31 mouse cellular contexts compared by ENCODE assay signal in genomic region chr12:105580490-105580889, GRCm38 (mm10). TPM values are rescaled to one million over a fixed set of nuclear protein-coding genes. Genes with fewer than 3 reads are reported as not detected.
DNase-seq lines count a peak whose midpoint lies in the region; ATAC-seq and TF ChIP-seq lines count a peak whose summit lies in the region.
"Had no signal": no experiment of that assay in that cellular context is flagged by ENCODE, and none has a peak within 500 bp of the region (broad histone marks: within the 10 kb centered on the region; RNA-seq: fewer than 3 reads in every experiment).

No protein-coding gene starts in this region.

- H3K4me3 ChIP-seq in gastrocnemius, adult 2 months = no peak overlapping the region
- H3K4me3 ChIP-seq in kidney, adult 2 months (ENCODE audit: insufficient read depth, low read depth, low read length) = no peak overlapping the region
- H3K4me3 ChIP-seq in kidney, embryonic 16.5 days (ENCODE audit: low read length) = no peak overlapping the region
- H3K4me3 ChIP-seq in E14TG2a.4 (replicated peaks; ENCODE audit: low read length) = peak overlapping the region; percentile 49
- no peak overlapping the region for H3K4me3 ChIP-seq in small intestine, adult 2 months (ENCODE audit: low read depth, low read length)
- H3K4me3 ChIP-seq: embryonic facial prominence, embryonic 10.5 days; embryonic facial prominence, embryonic 13.5 days; erythroblast, embryonic 14.5 days; forebrain, embryonic 12.5 days; forebrain, embryonic 15.5 days; heart, embryonic 13.5 days; hindbrain, embryonic 10.5 days; hindbrain, embryonic 13.5 days; intestine, embryonic 15.5 days had no signal

- ATAC-seq in kidney, embryonic 16.5 days (ENCODE audit: low FRiP score, low TSS enrichment) = no peak
- ATAC-seq in CD4-positive, CD25-positive, alpha-beta regulatory T cell, adult 4 months = no peak
- ATAC-seq: forebrain, embryonic 15.5 days; hindbrain, embryonic 16.5 days; intestine, embryonic 15.5 days; Patski had no signal

- no peak overlapping the region for H3K4me2 ChIP-seq in kidney, embryonic 16.5 days (replicated peaks; ENCODE audit: low read depth, low read length)
- H3K4me2 ChIP-seq: embryonic facial prominence, embryonic 13.5 days; forebrain, embryonic 12.5 days; forebrain, embryonic 15.5 days; heart, embryonic 13.5 days; hindbrain, embryonic 13.5 days; intestine, embryonic 15.5 days had no signal

- no peaks in the 10 kb centered on the region for H3K4me1 ChIP-seq in kidney, adult 2 months (ENCODE audit: control insufficient read depth, insufficient read depth, low read length)
- H3K4me1 ChIP-seq in kidney, embryonic 16.5 days (ENCODE audit: insufficient read depth, low read length) = peaks cover 17% of the 10 kb centered on the region
- peaks cover 76% of the 10 kb centered on the region for H3K4me1 ChIP-seq in E14TG2a.4 (replicated peaks; ENCODE audit: low read depth, low read length)
- H3K4me1 ChIP-seq in small intestine, adult 2 months (ENCODE audit: control insufficient read depth, insufficient read depth, insufficient read length, low read length) = peaks cover 6% of the 10 kb centered on the region; the same call in 1 of the 2 replicates

- no peaks in the 10 kb centered on the region for H3K27me3 ChIP-seq in kidney, adult 2 months (replicated peaks; ENCODE audit: control insufficient read depth, insufficient read depth, low read length)
- H3K27me3 ChIP-seq in kidney, embryonic 16.5 days (ENCODE audit: insufficient read depth, low read length) = no peaks in the 10 kb centered on the region
- peaks cover 17% of the 10 kb centered on the region for H3K27me3 ChIP-seq in E14TG2a.4 (ENCODE audit: insufficient read depth, low read length)
- H3K27me3 ChIP-seq in small intestine, adult 2 months (ENCODE audit: control insufficient read depth, insufficient read depth, low read length) = no peaks in the 10 kb centered on the region
- H3K27me3 ChIP-seq: embryonic facial prominence, embryonic 13.5 days; forebrain, embryonic 12.5 days; forebrain, embryonic 15.5 days; hindbrain, embryonic 13.5 days; intestine, embryonic 15.5 days had no signal

- WGBS in kidney, adult 2 months = 68% methylated on average over 17 of the region's 17 CpGs
- 67% methylated on average over 17 of the region's 17 CpGs for WGBS in kidney, embryonic 16.5 days
- WGBS in small intestine, adult 2 months = 71% methylated on average over 17 of the region's 17 CpGs

- DNase-seq in gastrocnemius, adult 2 months = no peak
- no peak for DNase-seq in gastrocnemius, postnatal 14 days
- DNase-seq in kidney, adult 2 months = peak; percentile 8
- DNase-seq in cerebellum, adult 9-11 months = no peak
- DNase-seq: adrenal gland, postnatal 10 days; adrenal gland, postnatal 36 days; cerebellum, adult 18-20 months; cerebellum, adult 9-10 months; cerebellum, postnatal 25 days; embryo, embryonic 11 days; gastrocnemius, postnatal 10 days; heart, adult 18-20 months; heart, postnatal 36 days had no signal

- no peak for TF ChIP-seq POLR2A in kidney, adult 2 months (IDR thresholded peaks at IDR 0.05; ENCODE audit: low read depth, low read length)
- no peak for TF ChIP-seq POLR2A in small intestine, adult 2 months (IDR thresholded peaks at IDR 0.05; ENCODE audit: low read depth, low read length)

- no peak for TF ChIP-seq CTCF in gastrocnemius, adult 2 months (IDR thresholded peaks at IDR 0.05)
- no peak for TF ChIP-seq CTCF in kidney, adult 2 months (conservative IDR thresholded peaks at IDR 0.05; ENCODE audit: insufficient read depth, insufficient read length, low read depth, low read length)
- TF ChIP-seq CTCF in E14TG2a.4 (conservative IDR thresholded peaks at IDR 0.05; ENCODE audit: low read length) = no peak
- no peak for TF ChIP-seq CTCF in small intestine, adult 2 months (IDR thresholded peaks at IDR 0.05; ENCODE audit: extremely low read depth, insufficient read length, insufficient replicate concordance, low read depth, low read length)

- H3K9ac ChIP-seq in kidney, embryonic 16.5 days (replicated peaks; ENCODE audit: low read length) = no peak overlapping the region
- H3K9ac ChIP-seq: embryonic facial prominence, embryonic 13.5 days; forebrain, embryonic 12.5 days; forebrain, embryonic 15.5 days; heart, embryonic 13.5 days; hindbrain, embryonic 13.5 days; intestine, embryonic 15.5 days had no signal

- no peaks in the 10 kb centered on the region for H3K9me3 ChIP-seq in kidney, embryonic 16.5 days (ENCODE audit: low read length)
- H3K9me3 ChIP-seq in E14TG2a.4 (ENCODE audit: low read length) = no peaks in the 10 kb centered on the region
- H3K9me3 ChIP-seq: embryonic facial prominence, embryonic 10.5 days; embryonic facial prominence, embryonic 13.5 days; forebrain, embryonic 12.5 days; forebrain, embryonic 15.5 days; G1E; heart, embryonic 13.5 days; hindbrain, embryonic 10.5 days; hindbrain, embryonic 13.5 days; intestine, embryonic 15.5 days had no signal

- no peaks in the 10 kb centered on the region for H3K36me3 ChIP-seq in kidney, adult 2 months (ENCODE audit: control insufficient read depth, insufficient read depth, low read length)
- H3K36me3 ChIP-seq in kidney, embryonic 16.5 days (ENCODE audit: insufficient read depth, low read length) = no peaks in the 10 kb centered on the region
- H3K36me3 ChIP-seq in E14TG2a.4 (ENCODE audit: insufficient read depth, low read length) = no peaks in the 10 kb centered on the region
- H3K36me3 ChIP-seq in small intestine, adult 2 months (ENCODE audit: control insufficient read depth, insufficient read depth, low read length) = no peaks in the 10 kb centered on the region
- H3K36me3 ChIP-seq: embryonic facial prominence, embryonic 10.5 days; embryonic facial prominence, embryonic 13.5 days; forebrain, embryonic 12.5 days; forebrain, embryonic 15.5 days; G1E; heart, embryonic 13.5 days; hindbrain, embryonic 10.5 days; hindbrain, embryonic 13.5 days; intestine, embryonic 15.5 days had no signal

- peak overlapping the region; percentile 62; the same call in 1 of the 2 replicates for H3K27ac ChIP-seq in gastrocnemius, adult 2 months
- no peak overlapping the region for H3K27ac ChIP-seq in kidney, adult 2 months (ENCODE audit: insufficient read depth, low read depth, low read length)
- H3K27ac ChIP-seq in kidney, embryonic 16.5 days (ENCODE audit: low read length) = no peak overlapping the region
- peak overlapping the region; percentile 24; the same call in 1 of the 2 replicates for H3K27ac ChIP-seq in small intestine, adult 2 months (ENCODE audit: insufficient read depth, low read depth, low read length)
- H3K27ac ChIP-seq: embryonic facial prominence, embryonic 10.5 days; embryonic facial prominence, embryonic 13.5 days; forebrain, embryonic 12.5 days; forebrain, embryonic 15.5 days; heart, embryonic 13.5 days; hindbrain, embryonic 10.5 days; hindbrain, embryonic 13.5 days; intestine, embryonic 15.5 days had no signal

- intact Hi-C loops in gastrocnemius, adult 2 months (cut with DNase I) = no loop called here
- intact Hi-C loops in gastrocnemius, postnatal 14 days (cut with DNase I; ENCODE audit: low total_unique reads) = no loop called here

RNA-seq across cellular contexts. Expression of gene Bdkrb2, which starts 17.5 kb away (rescaled TPM):
- under 1 TPM; 0.39 to 0.82 TPM for total RNA-seq in gastrocnemius, adult 2 months (2021)
- total RNA-seq in gastrocnemius, postnatal 14 days (2021) = 1 to 10 TPM in 1 of 2 experiments, under 1 TPM in 1; 0.82 to 1.8 TPM
- polyA plus RNA-seq in kidney, adult 2 months (2012; rRNA removed) = 0.54 and 0.64 TPM in 2 replicates
- 1.7 and 1.9 TPM in 2 replicates for polyA plus RNA-seq in kidney, embryonic 16.5 days (2015; fragmentation: Nextera tagmentation; extraction: Ambion mirVana)
- polyA plus RNA-seq in small intestine, adult 2 months (2012; rRNA removed) = 3.1 and 8.3 TPM in 2 replicates
- polyA plus RNA-seq in CD4-positive, CD25-positive, alpha-beta regulatory T cell, adult 4 months (2017; shearing (Covaris generic)) = not detected
- total RNA-seq: CH12.LX had no signal
- polyA plus RNA-seq: erythroblast, embryonic 14.5 days had no signal

RNA-seq across cellular contexts. Expression of gene Bdkrb1, which starts 22.4 kb away (rescaled TPM):
- under 1 TPM in 1 of 2 experiments, not detected in 1; 0.28 TPM for total RNA-seq in gastrocnemius, adult 2 months (2021)
- total RNA-seq in gastrocnemius, postnatal 14 days (2021) = not detected
- polyA plus RNA-seq in kidney, adult 2 months (2012; rRNA removed) = 0.15 TPM in 1 of 2 replicates, not detected in the other
- not detected in 2 replicates for polyA plus RNA-seq in kidney, embryonic 16.5 days (2015; fragmentation: Nextera tagmentation; extraction: Ambion mirVana)
- polyA plus RNA-seq in small intestine, adult 2 months (2012; rRNA removed) = 0.20 and 0.67 TPM in 2 replicates
- polyA plus RNA-seq in CD4-positive, CD25-positive, alpha-beta regulatory T cell, adult 4 months (2017; shearing (Covaris generic)) = 1 to 10 TPM; 3.1 to 3.5 TPM
- total RNA-seq: adrenal gland, postnatal 10 days; adrenal gland, postnatal 36 days; G1E; heart, adult 18-20 months; heart, postnatal 36 days had no signal
- polyA plus RNA-seq: embryonic facial prominence, embryonic 13.5 days; erythroblast, embryonic 14.5 days; forebrain, embryonic 12.5 days; G1E; heart, embryonic 13.5 days; heart, embryonic 16.5 days had no signal

Comparison
In these comparisons a context has a peak if more than half of its experiments do, and no peak if none do; other contexts are left out.
1. H3K27ac ChIP-seq: peak in gastrocnemius, adult 2 months (single experiment) and small intestine, adult 2 months (single experiment); none in kidney, adult 2 months (single experiment) and kidney, embryonic 16.5 days (single experiment).